Mouse (Mus musculus): Measurements from ENCODE around the gene Birc2. TPM values are rescaled to one million over a fixed set of nuclear protein-coding genes. Genes with fewer than 3 reads are reported as not detected.

Birc2 gene
- total RNA-seq (2014; fragmentation: Nextera tagmentation), result 64.3 and 71.4 TPM in 2 replicates
- 46.4 and 50.9 TPM in 2 replicates for total RNA-seq (2017)
- polyA plus RNA-seq (2012), result 10.9 and 14.3 TPM in 2 replicates

DNA sequence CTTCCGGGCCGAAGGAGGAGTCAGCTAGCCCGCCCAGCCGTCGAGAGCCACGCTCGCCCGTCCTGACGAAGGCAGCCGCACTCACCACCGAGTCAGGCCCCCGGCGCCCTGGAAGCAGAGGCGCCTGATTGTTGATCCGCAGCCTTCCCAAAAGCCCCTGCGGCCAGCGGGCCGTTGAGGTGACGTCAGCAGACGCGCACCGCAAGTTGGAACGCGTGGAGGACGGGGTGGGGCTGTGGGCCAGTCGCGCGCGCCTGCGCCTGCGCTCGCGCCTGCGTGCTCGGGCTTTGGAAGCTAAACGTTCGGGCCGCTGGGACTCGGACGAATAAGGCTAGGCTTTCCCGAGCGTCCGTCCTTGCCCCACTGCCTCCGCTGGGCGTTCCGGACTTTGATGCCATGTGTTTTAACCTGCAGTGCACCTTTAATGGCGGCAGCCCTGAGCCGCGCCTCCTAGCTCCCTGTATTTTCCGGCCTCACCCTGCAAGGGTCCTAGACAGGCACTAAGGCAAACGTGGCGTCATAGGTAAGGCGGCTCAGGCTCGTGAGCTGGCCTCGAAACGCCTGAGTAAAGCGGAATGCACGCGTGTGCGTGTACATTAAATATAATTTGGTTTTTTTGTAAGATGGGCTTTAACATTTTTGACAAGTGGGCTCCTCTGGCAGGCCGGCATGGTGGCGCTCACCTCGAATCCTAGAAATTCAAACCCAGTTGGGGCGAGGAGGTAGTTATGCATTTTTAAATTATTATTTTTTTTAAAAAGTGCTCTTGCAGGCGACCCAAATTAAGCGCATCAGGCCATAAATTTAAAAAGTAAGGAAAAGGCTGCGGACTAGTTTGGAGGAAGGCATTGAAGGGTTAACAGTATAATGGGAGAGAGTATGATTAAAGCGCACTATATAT, at the start of gene Birc2:
TSS of gene Birc2 (minus strand) at position 160 of the 901 bp plus-strand sequence.
- DNase-seq (ENCODE audit: low spot score) (peak; percentile 80), ATAC-seq (ENCODE audit: extremely low read depth, insufficient number of reproducible peaks, low FRiP score, poor library complexity, severe bottlenecking) (peak; percentile 87)
- Histone ChIP-seq H3K27me3 (ENCODE audit: insufficient read depth, low read length) (no peaks in the 10 kb centered on the region), H3K4me3 (ENCODE audit: low read depth, low read length) (peak within 1 kb of the TSS; percentile 73), H3K4me1 (ENCODE audit: insufficient read depth, low read depth, low read length) (peaks cover 25% of the 10 kb centered on the region), H3K9me3 (replicated peaks) (no peaks in the 10 kb centered on the region), H3K36me3 (replicated peaks) (peaks cover 17% of the 10 kb centered on the region)
- TF ChIP-seq GATA2 (IDR thresholded peaks at IDR 0.05; ENCODE audit: borderline replicate concordance, low read depth, low read length) (no peak), CTCF (IDR thresholded peaks at IDR 0.05; ENCODE audit: low read depth, low read length) (no peak), POLR2AphosphoS5 (IDR thresholded peaks at IDR 0.05; ENCODE audit: insufficient replicate concordance, low read depth, low read length) (no peak), TAL1 (conservative IDR thresholded peaks at IDR 0.05; ENCODE audit: low read depth, low read length) (no peak), GATA1 (IDR thresholded peaks at IDR 0.05; ENCODE audit: borderline replicate concordance, low read length) (no peak)

GRCm38 (mm10) chr9:7884346-7884745, 47.5 kb upstream of the Birc2 start:
- ATAC-seq (ENCODE audit: extremely low read depth, insufficient number of reproducible peaks, low FRiP score, poor library complexity, severe bottlenecking) (no peak), DNase-seq (ENCODE audit: low spot score) (no peak)
- Histone ChIP-seq H3K4me3 (ENCODE audit: low read depth, low read length) (no peak overlapping the region), H3K9me3 (replicated peaks) (peaks cover 16% of the 10 kb centered on the region), H3K36me3 (replicated peaks) (no peaks in the 10 kb centered on the region), H3K4me1 (ENCODE audit: insufficient read depth, low read depth, low read length) (no peaks in the 10 kb centered on the region), H3K27me3 (ENCODE audit: insufficient read depth, low read length) (peaks cover 3% of the 10 kb centered on the region)
- TF ChIP-seq GATA1 (IDR thresholded peaks at IDR 0.05; ENCODE audit: borderline replicate concordance, low read length) (no peak), CTCF (IDR thresholded peaks at IDR 0.05; ENCODE audit: low read depth, low read length) (no peak), TAL1 (conservative IDR thresholded peaks at IDR 0.05; ENCODE audit: low read depth, low read length) (no peak), GATA2 (IDR thresholded peaks at IDR 0.05; ENCODE audit: borderline replicate concordance, low read depth, low read length) (no peak), POLR2AphosphoS5 (IDR thresholded peaks at IDR 0.05; ENCODE audit: insufficient replicate concordance, low read depth, low read length) (no peak)

DNA sequence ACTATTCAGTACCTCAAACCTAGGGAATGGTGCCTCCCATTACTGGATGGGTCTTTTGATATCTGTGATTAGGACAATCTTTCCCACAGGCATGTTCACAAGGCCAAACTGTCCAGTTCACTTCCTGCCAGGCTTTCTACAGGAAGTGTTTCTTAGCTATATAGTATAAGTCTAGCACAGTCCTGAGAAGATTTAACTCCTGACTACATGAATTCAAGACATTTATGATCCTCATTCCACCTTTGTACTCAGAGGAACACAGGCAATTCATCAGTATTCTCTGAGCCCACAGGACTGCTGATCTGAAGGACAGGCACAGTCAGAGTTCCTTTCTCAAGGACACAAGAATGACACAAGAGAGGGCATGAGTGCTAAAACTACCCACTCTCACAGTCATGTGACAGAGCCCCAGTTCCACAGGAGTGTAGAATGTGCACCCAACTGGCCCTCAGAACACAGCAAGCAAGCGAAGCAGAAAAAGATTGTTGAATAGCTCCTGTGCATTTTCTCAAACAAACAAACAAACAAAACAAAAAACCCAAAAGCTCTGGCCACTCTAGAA, 45.5 kb upstream of the Birc2 start:
- ATAC-seq (ENCODE audit: extremely low read depth, insufficient number of reproducible peaks, low FRiP score, poor library complexity, severe bottlenecking) (no peak), DNase-seq (ENCODE audit: low spot score) (no peak)
- TF ChIP-seq GATA1 (IDR thresholded peaks at IDR 0.05; ENCODE audit: borderline replicate concordance, low read length) (no peak), GATA2 (IDR thresholded peaks at IDR 0.05; ENCODE audit: borderline replicate concordance, low read depth, low read length) (no peak), POLR2AphosphoS5 (IDR thresholded peaks at IDR 0.05; ENCODE audit: insufficient replicate concordance, low read depth, low read length) (no peak), TAL1 (conservative IDR thresholded peaks at IDR 0.05; ENCODE audit: low read depth, low read length) (no peak), CTCF (IDR thresholded peaks at IDR 0.05; ENCODE audit: low read depth, low read length) (no peak)
- Histone ChIP-seq H3K4me3 (ENCODE audit: low read depth, low read length) (no peak overlapping the region), H3K27me3 (ENCODE audit: insufficient read depth, low read length) (peaks cover 3% of the 10 kb centered on the region), H3K9me3 (replicated peaks) (peaks cover 16% of the 10 kb centered on the region), H3K4me1 (ENCODE audit: insufficient read depth, low read depth, low read length) (peaks cover under 1% of the 10 kb centered on the region; the same call in 1 of the 2 replicates), H3K36me3 (replicated peaks) (no peaks in the 10 kb centered on the region)

GRCm38 (mm10) chr9:7873511-7874211, 36.8 kb upstream of the Birc2 start:
- H3K4me3 ChIP-seq (ENCODE audit: low read depth, low read length), result peak overlapping the region; percentile 75; the same call in 1 of the 2 replicates
- no peaks in the 10 kb centered on the region for H3K27me3 ChIP-seq (ENCODE audit: insufficient read depth, low read length)
- TF ChIP-seq GATA2 (IDR thresholded peaks at IDR 0.05; ENCODE audit: borderline replicate concordance, low read depth, low read length), result no peak
- no peak for TF ChIP-seq CTCF (IDR thresholded peaks at IDR 0.05; ENCODE audit: low read depth, low read length)
- no peak for TF ChIP-seq GATA1 (IDR thresholded peaks at IDR 0.05; ENCODE audit: borderline replicate concordance, low read length)
- TF ChIP-seq POLR2AphosphoS5 (IDR thresholded peaks at IDR 0.05; ENCODE audit: insufficient replicate concordance, low read depth, low read length), result no peak
- TF ChIP-seq TAL1 (conservative IDR thresholded peaks at IDR 0.05; ENCODE audit: low read depth, low read length), result no peak
- DNase-seq (ENCODE audit: low spot score) (no peak), ATAC-seq (ENCODE audit: extremely low read depth, insufficient number of reproducible peaks, low FRiP score, poor library complexity, severe bottlenecking) (no peak)
- peaks cover 46% of the 10 kb centered on the region for H3K4me1 ChIP-seq (ENCODE audit: insufficient read depth, low read depth, low read length)
- H3K36me3 ChIP-seq (replicated peaks), result peaks cover 11% of the 10 kb centered on the region
- no peaks in the 10 kb centered on the region for H3K9me3 ChIP-seq (replicated peaks)

DNA sequence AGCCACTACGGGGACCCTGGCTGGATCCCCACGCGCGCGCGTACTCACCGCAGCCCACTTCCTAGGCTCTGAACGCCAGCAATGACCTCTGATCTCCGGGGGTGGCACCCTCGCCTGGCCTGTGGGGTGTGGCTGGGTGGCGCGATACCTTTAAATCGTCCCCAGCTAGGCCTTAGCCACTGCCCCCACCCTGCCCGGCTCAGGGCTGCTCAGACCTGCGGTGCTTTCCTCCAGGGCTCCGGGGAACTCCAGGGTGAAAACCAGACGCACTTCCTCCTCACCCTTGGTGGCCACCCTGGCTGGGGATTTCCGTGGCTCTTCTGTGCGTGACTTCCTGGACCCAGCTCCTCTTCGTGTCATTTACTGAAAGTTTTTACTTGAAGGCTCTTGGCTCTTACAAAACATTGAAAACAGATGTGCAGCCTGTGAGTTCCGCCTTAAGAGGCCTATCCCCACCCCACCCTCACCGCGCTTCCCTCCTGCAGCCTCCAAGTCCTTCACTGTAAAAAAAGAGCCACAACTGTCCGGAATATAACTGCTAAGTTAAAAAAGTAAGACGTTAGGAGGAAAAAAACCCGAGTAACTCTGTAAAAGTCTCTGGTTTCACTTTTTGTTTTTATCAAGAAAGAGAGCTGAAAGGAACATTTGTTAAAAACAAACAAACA, 36.0 kb upstream of the Birc2 start, which contains the start of gene Birc3:
TSS of gene Birc3 (minus strand) at position 412 of the 665 bp plus-strand sequence.
- Histone ChIP-seq H3K4me3 (ENCODE audit: low read depth, low read length) (peak within 1 kb of the TSS; percentile 75), H3K9me3 (replicated peaks) (no peaks in the 10 kb centered on the region), H3K27me3 (ENCODE audit: insufficient read depth, low read length) (no peaks in the 10 kb centered on the region), H3K36me3 (replicated peaks) (peaks cover 12% of the 10 kb centered on the region), H3K4me1 (ENCODE audit: insufficient read depth, low read depth, low read length) (peaks cover 54% of the 10 kb centered on the region)
- ATAC-seq (ENCODE audit: extremely low read depth, insufficient number of reproducible peaks, low FRiP score, poor library complexity, severe bottlenecking) (peak; percentile 75), DNase-seq (ENCODE audit: low spot score) (peak; percentile 76)
- no peak for TF ChIP-seq GATA1 (IDR thresholded peaks at IDR 0.05; ENCODE audit: borderline replicate concordance, low read length)
- no peak for TF ChIP-seq POLR2AphosphoS5 (IDR thresholded peaks at IDR 0.05; ENCODE audit: insufficient replicate concordance, low read depth, low read length)
- TF ChIP-seq CTCF (IDR thresholded peaks at IDR 0.05; ENCODE audit: low read depth, low read length), result no peak
- TF ChIP-seq TAL1 (conservative IDR thresholded peaks at IDR 0.05; ENCODE audit: low read depth, low read length), result no peak
- TF ChIP-seq GATA2 (IDR thresholded peaks at IDR 0.05; ENCODE audit: borderline replicate concordance, low read depth, low read length), result no peak

All from G1E (cell line).